Mouse (Mus musculus) stomach, embryonic 16.5 days (tissue): ENCODE measurements around the gene Smap2. TPM values are rescaled to one million over a fixed set of nuclear protein-coding genes. Genes with fewer than 3 reads are reported as not detected.

Experiments
- ATAC-seq: fragments of 200-750 bp; cut with Nextera tagmentation; 2 replicates; pipeline ENCODE4 v1.8.0; 2017; ENCODE audit warnings: moderate number of reproducible peaks, moderate TSS enrichment; ENCODE audit not compliant: insufficient read depth, low FRiP score
- H3K27ac ChIP-seq: fragments of 300-500 bp; sonication (generic); 2 replicates; pipeline ENCODE4 v1.5.1; 2014; ENCODE audit warnings: low read length
- H3K27me3 ChIP-seq: fragments of 300-500 bp; sonication (generic); 2 replicates; pipeline ENCODE4 v1.6.1; 2014; ENCODE audit warnings: low read length, control low read depth, mixed read lengths; ENCODE audit not compliant: control insufficient read depth, insufficient read depth
- H3K36me3 ChIP-seq: fragments of 300-500 bp; sonication (generic); 2 replicates; pipeline ENCODE4 v1.6.1; 2014; ENCODE audit warnings: low read length; ENCODE audit not compliant: control insufficient read depth, insufficient read depth
- H3K4me1 ChIP-seq: fragments of 300-500 bp; sonication (generic); 2 replicates; pipeline ENCODE4 v1.6.1; 2014; ENCODE audit warnings: low read length, control low read depth, mixed read lengths; ENCODE audit not compliant: control insufficient read depth, insufficient read depth
- H3K4me2 ChIP-seq: fragments of 300-500 bp; sonication (generic); 2 replicates; pipeline ENCODE4 v1.6.1; 2014; ENCODE audit warnings: low read depth, low read length, mixed read lengths
- H3K4me3 ChIP-seq: fragments of 300-500 bp; sonication (generic); replicated peaks from 2 replicates; pipeline ENCODE4 v1.5.1; 2014; ENCODE audit warnings: mild to moderate bottlenecking, low read length
- H3K9ac ChIP-seq: fragments of 300-500 bp; sonication (generic); 2 replicates; pipeline ENCODE4 v1.6.1; 2014; ENCODE audit warnings: low read length
- H3K9me3 ChIP-seq: fragments of 300-500 bp; sonication (generic); replicated peaks from 2 replicates; pipeline ENCODE4 v1.6.1; 2016; ENCODE audit warnings: low read length, control low read depth; ENCODE audit not compliant: control insufficient read depth
- WGBS: fragments of 180-500 bp; shearing (Covaris S2); extraction: QIAGEN DNeasy Blood & Tissue Kit; methylation state at CpG from one replicate; pipeline ENCODE4 v1.1.7; 2014; 5-methylcytosine and 5-hydroxymethylcytosine counted together
- polyA plus RNA-seq: library from polyadenylated mRNA; unstranded; fragments of >200 nt; fragmentation: Nextera tagmentation; extraction: Ambion mirVana; gene quantifications from 2 replicates; pipeline ENCODE4 v1.2.1, GENCODE M21; 2015

Gene Smap2
- polyA plus RNA-seq, 1 experiment from 2014 or later: 10.0 TPM

DNA sequence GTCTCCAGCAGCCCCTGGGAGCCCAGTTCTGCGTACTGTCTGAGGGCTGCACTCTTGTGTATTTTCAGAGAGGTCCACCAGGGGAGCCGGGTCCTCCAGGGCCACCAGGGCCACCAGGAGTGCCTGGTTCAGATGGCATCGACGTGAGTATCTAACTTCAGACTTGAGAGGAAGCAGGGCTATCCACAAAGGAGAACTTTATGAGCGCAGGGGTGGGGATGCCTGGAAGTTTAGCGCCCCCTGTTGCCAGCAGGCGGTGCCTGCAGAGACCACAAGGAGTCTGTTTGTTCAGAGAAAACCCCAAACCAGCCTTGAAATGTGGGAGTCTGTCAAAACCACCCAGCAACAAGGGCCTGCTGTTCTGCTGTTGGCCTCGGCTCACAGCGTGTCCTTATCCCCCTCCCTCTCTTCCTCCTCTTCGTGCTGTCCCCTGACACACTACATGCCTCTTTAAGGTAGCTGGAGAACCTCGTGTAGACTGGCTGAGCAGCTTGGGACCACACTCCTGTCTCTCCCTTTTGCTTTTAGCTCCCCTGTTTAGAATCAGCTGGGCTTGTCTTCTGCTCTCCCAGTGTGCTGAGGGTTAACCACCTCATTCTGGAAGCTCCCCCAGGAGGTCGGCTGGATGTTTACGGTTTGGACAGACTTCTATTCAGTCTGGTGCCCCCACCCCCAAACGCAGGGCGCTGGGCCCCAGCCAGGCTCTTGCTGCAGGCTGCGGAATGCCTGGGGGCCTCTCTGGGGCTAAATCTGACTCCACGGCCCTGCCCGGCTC is 24.0 kb upstream of the Smap2 start:
- peak overlapping the region; percentile 13; the same call in 1 of the 2 replicates for H3K4me3 ChIP-seq
- peak; percentile 77 for ATAC-seq
- 9% methylated on average over 18 of the region's 18 CpGs for WGBS

GRCm38 (mm10) chr4:121040323-121040722 is 23.3 kb upstream of the Smap2 start:
- Histone ChIP-seq H3K9me3 (no peaks in the 10 kb centered on the region), H3K9ac (peak overlapping the region; percentile 67), H3K27me3 (peaks cover 10% of the 10 kb centered on the region; the same call in 1 of the 2 replicates), H3K36me3 (no peaks in the 10 kb centered on the region), H3K4me1 (peaks cover 13% of the 10 kb centered on the region), H3K4me3 (peak overlapping the region; percentile 49), H3K27ac (peak overlapping the region; percentile 77; the same call in 1 of the 2 replicates), H3K4me2 (peak overlapping the region; percentile 54)
- WGBS: 64% methylated on average over 14 of the region's 14 CpGs
- no peak for ATAC-seq

More for the DNA sequence above, 24.0 kb upstream of the Smap2 start:
- no peaks in the 10 kb centered on the region for H3K36me3 ChIP-seq
- peaks cover 13% of the 10 kb centered on the region for H3K4me1 ChIP-seq
- peak overlapping the region; percentile 54 for H3K9ac ChIP-seq
- peaks cover 10% of the 10 kb centered on the region; the same call in 1 of the 2 replicates for H3K27me3 ChIP-seq
- no peaks in the 10 kb centered on the region for H3K9me3 ChIP-seq
- H3K4me2 ChIP-seq: peak overlapping the region; percentile 37
- peak overlapping the region; percentile 77 for H3K27ac ChIP-seq

- Histone ChIP-seq H3K9ac (peak within 1 kb of the TSS; percentile 67), H3K27ac (no peak within 1 kb of the TSS), H3K4me1 (peaks cover 13% of the 10 kb centered on the region), H3K4me3 (peak within 1 kb of the TSS; percentile 49), H3K9me3 (no peaks in the 10 kb centered on the region), H3K4me2 (peak within 1 kb of the TSS; percentile 54), H3K36me3 (no peaks in the 10 kb centered on the region), H3K27me3 (peaks cover 10% of the 10 kb centered on the region; the same call in 1 of the 2 replicates)
- no peak for ATAC-seq
- 2% methylated on average over 46 of the region's 46 CpGs for WGBS
Observed at GRCm38 (mm10) chr4:121039331-121040115, 22.5 kb upstream of the Smap2 start, which contains the start of gene Col9a2. TSS of gene Col9a2 (plus strand) at chr4:121039385.

GRCm38 (mm10) chr4:121033006-121033405 is 16.0 kb upstream of the Smap2 start:
- no peak overlapping the region for H3K4me3 ChIP-seq
- H3K9ac ChIP-seq: no peak overlapping the region
- 73% methylated on average over 2 of the region's 2 CpGs for WGBS
- ATAC-seq: no peak
- H3K4me2 ChIP-seq: no peak overlapping the region
- H3K9me3 ChIP-seq: no peaks in the 10 kb centered on the region
- H3K27me3 ChIP-seq: no peaks in the 10 kb centered on the region
- H3K27ac ChIP-seq: no peak overlapping the region
- no peaks in the 10 kb centered on the region for H3K36me3 ChIP-seq
- H3K4me1 ChIP-seq: no peaks in the 10 kb centered on the region

DNA sequence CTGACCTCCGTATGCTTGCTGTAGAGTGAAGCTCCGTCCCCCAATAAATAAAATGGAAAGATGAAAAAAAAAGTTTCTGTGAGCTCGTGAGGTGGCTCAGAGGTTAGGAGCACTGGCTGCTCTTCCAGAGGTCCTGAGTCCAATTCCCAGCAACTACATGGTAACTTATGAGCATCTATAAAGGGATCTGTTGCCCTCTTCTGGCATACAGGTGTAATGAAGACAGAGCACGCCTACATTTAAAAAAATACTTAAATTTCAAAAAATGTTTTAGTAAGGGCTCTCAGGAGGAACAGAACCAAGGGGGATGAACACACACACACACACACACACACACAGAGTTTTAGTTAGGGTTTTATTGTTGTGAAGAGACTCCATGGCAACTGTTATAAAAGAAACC is 14.4 kb upstream of the Smap2 start:
- H3K4me2 ChIP-seq: no peak overlapping the region
- no peak overlapping the region for H3K27ac ChIP-seq
- H3K4me1 ChIP-seq: no peaks in the 10 kb centered on the region
- ATAC-seq: no peak
- H3K4me3 ChIP-seq: no peak overlapping the region
- H3K9ac ChIP-seq: no peak overlapping the region
- H3K36me3 ChIP-seq: no peaks in the 10 kb centered on the region
- no peaks in the 10 kb centered on the region for H3K9me3 ChIP-seq
- H3K27me3 ChIP-seq: no peaks in the 10 kb centered on the region
- 46% methylated on average over 4 of the region's 4 CpGs for WGBS

DNA sequence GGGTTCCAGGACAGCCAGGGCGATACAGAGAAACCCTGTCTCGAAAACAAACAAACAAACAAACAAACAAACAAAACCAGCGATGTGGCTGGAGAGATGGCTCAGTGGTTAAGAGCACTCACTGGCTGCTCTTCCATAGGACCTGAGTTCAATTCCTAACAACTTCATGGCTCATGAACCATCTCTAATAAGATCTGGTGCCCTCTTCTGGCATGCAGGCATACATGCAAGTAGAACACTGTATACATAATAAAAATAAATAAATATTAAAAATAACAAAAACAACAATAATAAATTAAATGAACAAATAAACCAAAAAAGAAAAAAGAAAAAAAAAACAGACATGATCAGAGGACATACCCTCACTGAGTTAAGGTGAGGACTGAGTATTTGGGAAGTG is 12.6 kb upstream of the Smap2 start:
- ATAC-seq: no peak
- Histone ChIP-seq H3K4me3 (no peak overlapping the region), H3K9me3 (no peaks in the 10 kb centered on the region), H3K4me1 (no peaks in the 10 kb centered on the region), H3K4me2 (no peak overlapping the region), H3K9ac (no peak overlapping the region), H3K27me3 (no peaks in the 10 kb centered on the region), H3K36me3 (no peaks in the 10 kb centered on the region), H3K27ac (no peak overlapping the region)
- 61% methylated on average over 3 of the region's 3 CpGs for WGBS

DNA sequence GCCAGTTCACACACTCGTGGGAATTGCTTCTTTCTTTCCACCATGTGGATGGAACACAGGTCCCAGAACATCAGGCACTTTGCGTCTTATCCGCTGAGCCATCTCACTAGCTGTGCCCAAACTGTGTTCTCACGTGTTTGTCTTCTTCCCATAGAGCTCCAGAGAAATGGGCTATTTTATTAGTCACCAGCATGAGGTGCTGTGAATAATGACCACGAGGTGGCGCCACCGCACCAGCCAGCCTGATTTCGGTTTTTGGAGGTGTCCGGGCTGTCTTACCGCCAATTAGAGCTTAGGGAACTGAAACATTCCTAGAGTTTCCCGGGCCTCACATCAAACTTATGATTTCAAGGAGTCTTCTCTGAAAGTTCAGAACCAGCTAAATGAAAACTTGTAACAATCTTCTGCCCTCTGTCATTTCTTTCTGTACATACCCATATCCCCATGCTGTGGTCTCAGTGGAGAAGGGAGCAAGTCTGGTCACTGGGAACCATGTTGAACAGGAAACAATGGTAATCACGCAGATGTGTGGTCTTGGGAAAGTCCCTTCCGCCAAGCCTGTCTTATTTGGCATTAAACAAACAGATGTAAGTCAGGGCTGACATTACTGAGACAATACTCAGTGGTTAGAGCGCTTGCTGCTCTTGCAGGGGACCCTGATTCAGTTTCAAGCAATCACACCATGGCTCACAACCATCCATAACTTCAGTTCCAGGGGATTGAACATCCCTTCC is 11.8 kb upstream of the Smap2 start:
- 31% methylated on average over 14 of the region's 14 CpGs for WGBS

DNA sequence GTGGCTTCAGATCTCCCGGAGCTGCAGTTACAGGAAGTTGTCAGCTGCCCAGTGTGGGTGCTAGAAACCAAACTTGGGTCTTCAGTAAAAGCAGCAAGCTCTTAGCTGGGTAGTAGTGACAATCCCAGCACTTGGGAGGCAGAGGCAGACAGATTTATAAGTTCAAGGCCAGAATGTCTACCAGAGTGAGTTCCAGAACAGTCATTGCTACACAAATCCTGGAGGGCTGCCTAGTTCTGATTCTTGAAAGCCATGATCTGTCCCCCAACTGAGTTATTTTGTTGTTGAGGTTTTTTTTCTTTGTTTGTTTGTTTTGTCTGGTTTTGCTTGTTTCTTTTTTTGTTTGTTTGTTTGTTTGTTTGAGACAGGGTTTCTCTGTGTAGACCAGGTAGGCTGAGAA is 11.1 kb upstream of the Smap2 start:
- ATAC-seq: no peak
- H3K9ac ChIP-seq: no peak overlapping the region
- no peak overlapping the region for H3K4me3 ChIP-seq
- WGBS: 48% methylated on average over 1 of the region's 1 CpGs
- H3K4me1 ChIP-seq: no peaks in the 10 kb centered on the region
- no peaks in the 10 kb centered on the region for H3K9me3 ChIP-seq
- H3K27me3 ChIP-seq: no peaks in the 10 kb centered on the region
- H3K27ac ChIP-seq: no peak overlapping the region
- no peaks in the 10 kb centered on the region for H3K36me3 ChIP-seq
- no peak overlapping the region for H3K4me2 ChIP-seq

More for the DNA sequence above, 11.8 kb upstream of the Smap2 start:
- no peak for ATAC-seq
- no peaks in the 10 kb centered on the region for H3K4me1 ChIP-seq
- H3K4me2 ChIP-seq: no peak overlapping the region
- H3K4me3 ChIP-seq: no peak overlapping the region
- H3K9me3 ChIP-seq: no peaks in the 10 kb centered on the region
- H3K27me3 ChIP-seq: no peaks in the 10 kb centered on the region
- no peak overlapping the region for H3K27ac ChIP-seq
- H3K9ac ChIP-seq: no peak overlapping the region
- H3K36me3 ChIP-seq: no peaks in the 10 kb centered on the region
